Mouse (Mus musculus): ENCODE measurements around the gene Coa5.

Coa5 gene

DNA sequence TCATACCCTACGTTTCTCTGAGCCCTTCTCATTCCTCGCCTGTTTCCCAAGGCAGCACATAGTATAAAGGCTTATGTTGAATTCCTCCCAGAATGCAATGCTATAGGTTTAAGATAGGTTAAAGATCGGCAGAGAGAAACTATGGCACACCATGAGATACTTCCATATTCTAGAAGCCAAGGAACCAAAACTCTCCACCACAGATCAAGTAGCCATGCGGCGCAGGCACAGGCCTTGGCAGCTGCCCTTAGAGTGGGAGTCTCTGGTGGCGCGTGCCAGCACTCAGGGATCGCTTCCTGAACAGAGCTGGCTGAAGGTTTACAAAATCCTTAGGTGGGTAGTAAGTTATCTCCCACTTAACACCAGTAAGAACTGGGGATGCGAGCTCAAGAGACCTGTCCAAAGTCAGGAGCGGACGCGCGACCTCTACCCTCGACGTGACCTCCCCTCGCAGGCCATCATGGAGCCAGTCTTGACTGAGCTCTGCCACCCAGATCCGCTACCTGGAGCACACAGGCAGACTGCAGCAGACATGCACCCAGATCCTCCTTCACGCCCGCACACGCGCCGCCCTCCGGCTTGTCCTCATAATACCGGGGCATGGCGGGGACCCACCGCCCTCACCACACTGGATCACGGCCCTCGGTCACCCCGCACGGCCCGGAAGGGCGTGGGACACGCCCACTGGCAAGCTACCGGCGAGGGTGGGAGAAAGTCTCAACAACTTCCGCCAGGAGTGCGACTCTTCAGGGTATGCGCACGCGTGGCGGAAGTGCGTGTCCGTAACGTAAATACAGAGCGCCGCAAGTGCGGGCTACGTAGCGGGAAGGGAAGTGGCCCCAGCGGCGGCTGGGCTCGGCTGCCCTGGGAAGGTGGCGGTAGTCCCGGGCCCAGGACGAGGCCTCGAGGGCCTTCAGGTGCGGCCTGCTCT lies at the start of gene Coa5, which contains the start of gene Unc50:
TSS of gene Coa5 (minus strand) at position 738 of the 931 bp plus-strand sequence.
TSS of gene Unc50 (plus strand) at position 774 of the 931 bp plus-strand sequence.
- peak; percentile 77 for DNase-seq (ENCODE audit: extremely low spot score, low read depth, low spot score)

DNA sequence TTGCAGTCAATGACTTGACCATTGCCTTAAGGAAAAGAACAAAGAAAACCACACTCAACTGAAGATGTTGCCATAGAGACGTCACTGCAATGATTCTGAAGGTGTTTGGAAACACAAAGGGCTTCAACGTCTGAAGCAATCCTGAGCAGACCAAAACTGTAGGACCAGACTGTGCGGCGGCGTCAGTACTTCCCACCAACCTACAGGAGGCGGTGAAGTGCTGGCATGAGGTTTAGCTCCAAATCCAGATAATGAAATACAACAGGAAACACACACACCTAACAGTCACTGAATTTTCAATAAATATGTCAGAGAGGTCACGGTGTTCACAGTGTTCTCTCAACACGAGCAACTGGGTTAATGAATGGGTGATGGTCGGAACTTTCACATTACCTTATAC lies 49.2 kb upstream of the Coa5 start:
- DNase-seq (ENCODE audit: extremely low spot score, low read depth, low spot score), result no peak

DNA sequence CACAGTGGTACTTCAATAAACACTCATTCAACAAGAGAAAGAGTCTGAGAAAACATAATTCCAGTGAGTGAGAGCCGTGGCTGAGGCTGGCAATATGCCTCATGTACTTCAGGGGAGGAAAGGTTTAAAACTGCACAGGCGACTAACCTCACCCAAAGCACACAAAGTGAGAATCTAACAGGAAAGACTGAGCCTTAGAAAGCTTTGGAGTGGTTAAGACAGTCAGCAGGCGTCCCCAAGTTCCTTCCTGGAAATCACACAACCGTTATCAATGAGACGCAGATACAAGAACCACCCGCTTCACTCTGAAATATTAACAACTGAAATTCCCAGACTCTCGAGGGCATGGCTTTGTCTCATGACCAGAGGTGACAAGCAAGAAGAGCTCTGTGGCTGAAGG lies 48.5 kb upstream of the Coa5 start:
- DNase-seq (ENCODE audit: extremely low spot score, low read depth, low spot score), result no peak

DNA sequence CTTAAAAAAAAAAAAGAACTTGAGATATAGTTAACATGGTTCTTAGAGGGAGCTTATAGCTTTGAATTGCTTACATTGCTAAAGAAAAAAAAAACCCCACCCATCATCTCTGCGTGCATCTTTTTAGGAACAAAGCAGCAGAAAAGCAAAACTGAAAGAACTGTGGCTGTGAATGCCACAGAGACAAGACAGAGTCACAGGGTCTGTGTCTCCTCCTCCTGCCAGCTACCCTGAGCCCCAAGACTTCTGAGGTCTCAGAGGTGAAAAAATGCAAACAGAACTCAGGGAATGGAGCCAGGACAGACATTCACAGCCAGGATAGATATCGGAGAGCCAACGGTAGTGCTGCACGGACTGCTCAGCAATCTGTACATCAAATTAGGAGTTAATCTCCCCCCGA lies 48.0 kb upstream of the Coa5 start:
- DNase-seq (ENCODE audit: extremely low spot score, low read depth, low spot score), result no peak

DNA sequence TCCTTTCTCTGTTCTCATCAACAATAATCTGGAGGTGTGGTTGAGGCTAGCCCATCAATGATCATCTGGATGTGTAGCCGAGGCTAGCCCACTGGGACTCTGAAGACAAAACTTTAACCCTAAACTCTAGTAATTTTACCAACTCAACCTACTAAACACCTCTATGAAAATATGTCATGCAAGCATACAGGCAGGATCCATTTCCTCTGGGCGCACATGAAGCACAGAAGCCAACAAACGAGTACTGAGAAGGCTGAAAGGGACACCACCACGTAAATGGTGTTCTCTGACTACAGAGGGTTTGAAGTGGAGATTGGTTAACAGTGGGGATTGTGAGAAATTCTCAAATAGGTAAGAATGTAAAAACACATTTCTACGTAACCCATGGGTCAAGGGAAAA lies 47.3 kb upstream of the Coa5 start:
- DNase-seq (ENCODE audit: extremely low spot score, low read depth, low spot score), result no peak

DNA sequence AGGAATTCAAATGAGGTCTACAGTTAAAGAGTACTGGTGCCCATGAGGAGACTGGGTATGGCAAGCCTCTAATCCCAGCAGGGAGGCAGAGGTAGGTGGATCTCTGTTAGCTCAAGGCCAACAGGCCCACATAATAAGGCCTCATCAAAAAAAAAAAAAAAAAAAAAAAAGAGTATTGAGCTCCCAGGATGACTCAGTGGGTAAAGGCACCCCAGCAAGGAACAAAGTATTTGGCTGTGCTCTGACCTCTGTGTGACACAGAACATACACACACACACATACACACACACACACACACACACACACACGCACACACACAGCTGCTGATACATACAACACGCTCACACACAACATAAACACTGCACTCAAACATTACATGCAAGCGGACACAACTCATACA lies 45.4 kb upstream of the Coa5 start:
- no peak for DNase-seq (ENCODE audit: extremely low spot score, low read depth, low spot score)

DNA sequence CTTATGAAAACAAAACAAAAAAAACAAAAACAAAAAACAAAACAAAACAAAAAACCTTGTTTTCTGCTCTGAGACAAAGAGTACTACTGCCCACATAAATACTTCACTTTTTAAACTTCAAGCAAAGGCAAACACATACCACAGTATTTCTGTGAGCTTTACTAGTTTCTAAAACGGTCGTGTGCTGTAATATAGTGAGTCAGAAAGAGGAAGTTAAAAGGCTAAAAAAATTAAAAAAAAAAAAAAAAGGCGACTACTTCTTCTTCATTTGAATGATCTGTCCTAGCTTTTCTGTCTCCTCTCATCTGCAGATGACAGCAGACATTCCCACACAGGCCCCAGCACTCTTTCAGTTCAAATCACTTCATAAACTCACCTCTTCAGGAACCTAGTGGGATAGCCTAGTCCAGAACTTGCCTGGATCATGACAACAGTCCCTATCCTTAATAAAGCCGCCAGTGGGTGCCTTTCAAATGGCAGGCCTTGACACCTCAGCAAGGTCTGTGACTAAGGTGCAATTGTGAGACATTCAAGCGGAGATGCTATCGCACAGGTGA lies 44.8 kb upstream of the Coa5 start:
- DNase-seq (ENCODE audit: extremely low spot score, low read depth, low spot score), result no peak

DNA sequence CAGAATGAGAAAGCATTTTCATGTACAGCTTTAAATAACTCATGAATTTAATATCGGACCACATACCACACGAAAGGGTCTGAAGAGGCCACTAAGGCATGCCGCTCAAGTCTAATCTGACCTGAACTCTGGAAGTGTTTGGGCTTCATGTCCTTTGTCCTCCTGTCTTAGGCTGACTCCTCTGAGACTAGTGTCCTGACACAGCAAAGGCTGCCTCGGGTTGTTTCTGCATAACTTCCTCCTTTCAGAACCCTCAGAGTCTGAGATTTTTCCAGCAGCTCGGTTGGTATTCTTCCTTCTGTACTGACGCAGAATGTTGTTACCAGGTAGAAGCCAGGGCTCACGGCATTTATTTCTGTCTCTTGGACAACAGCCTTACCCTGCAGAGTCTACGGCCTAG lies 44.1 kb upstream of the Coa5 start:
- DNase-seq (ENCODE audit: extremely low spot score, low read depth, low spot score), result no peak

DNA sequence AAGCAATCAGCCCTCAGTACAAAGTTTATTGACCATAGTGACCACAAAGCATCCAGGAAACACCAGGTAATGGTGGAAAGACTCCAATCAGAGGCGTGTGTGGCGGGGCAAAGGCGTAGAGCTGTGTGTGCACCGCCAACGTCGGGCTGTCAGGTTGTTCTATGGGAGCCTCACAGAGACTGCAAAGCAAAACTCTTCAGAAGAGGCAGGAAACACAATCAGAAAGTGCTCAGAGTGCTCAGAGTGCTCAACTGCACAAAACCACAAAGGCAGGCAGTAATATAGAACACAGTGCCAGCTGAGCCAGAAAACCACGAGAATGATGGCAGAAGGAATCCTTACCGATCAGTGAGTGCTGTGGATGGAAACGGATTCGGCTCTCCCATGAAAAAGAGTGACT lies 43.3 kb upstream of the Coa5 start:
- no peak for DNase-seq (ENCODE audit: extremely low spot score, low read depth, low spot score)

DNA sequence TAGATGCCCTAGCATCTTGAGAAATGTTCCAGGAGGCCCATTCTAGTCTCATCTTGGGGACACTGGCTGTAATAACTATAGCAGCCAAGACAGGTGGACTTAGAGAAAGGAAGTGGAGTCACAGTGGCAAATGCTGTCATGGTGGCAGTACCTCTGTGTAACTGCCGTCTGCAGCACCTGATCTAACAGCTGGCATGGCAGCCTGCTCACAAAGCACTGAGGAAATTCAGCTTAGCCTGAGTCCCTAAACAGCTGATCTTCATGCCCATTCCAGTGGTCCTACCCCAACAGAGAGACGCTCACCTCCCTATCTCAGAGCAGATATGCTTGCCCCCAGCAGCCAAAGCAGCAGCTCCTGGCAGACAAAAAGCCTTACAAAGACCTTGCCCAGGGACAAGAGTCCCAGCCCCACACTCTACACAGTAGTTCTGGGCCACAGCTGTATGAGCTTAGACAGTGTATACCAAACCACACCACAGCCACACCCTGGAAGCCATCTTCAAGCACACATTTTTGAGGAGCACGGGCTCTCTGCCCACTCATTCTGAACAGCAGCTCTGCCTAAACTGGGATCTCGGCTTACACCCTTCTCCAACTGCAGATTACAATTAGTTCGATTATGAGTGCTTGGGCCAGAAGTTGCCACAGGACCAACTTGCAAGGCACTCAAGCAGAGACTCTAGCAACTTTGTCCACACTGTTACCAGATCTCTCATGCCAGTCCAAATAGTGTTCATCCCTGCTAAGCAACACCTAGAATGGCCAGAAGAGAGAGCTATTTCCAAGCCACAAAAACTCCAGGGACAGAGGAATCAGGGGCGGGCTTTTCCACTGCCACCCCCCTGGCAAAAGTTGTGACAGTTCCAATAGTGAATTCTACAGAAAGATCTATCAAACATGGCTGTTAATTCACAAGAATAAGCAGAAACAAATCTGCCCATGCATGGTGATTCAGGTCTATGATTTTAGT lies 41.6 kb upstream of the Coa5 start:
- DNase-seq (ENCODE audit: extremely low spot score, low read depth, low spot score), result no peak

DNA sequence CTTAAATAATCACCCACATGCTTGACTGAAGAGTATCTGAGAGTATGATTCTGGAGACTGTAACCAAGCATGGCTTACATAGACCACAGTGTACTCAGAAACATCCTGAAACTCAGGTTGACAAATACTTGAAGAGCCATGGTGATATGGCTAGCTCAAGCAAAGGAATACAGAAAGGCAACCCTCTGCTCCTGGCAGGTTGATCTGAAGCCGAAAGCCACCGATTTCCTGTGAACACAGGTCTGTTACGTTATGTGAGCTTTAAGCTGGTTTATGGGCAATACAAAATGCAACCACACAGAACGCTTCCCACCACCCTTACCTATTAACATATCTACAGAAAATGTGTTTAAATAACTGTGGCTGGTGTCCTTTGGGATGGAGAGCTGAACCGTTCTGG lies 39.1 kb upstream of the Coa5 start:
- DNase-seq (ENCODE audit: extremely low spot score, low read depth, low spot score), result no peak

DNA sequence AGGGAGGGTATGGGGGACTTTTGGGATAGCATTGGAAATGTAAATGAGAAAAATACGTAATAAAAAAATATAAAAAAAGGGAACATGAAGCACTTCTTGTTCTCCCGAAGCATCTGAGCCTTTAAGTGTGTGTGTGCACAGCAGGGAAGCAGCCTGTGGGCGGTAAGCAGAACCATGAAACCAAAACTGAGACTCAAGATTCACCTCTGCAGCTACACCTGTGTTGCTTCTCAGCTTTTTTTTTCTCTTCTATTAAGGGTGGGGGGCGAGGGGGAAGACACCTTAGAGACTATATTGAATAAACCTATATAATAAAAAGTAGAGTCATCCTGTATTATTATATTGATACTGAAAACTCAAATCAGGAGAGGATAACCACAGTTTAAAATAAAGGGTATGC lies 37.9 kb upstream of the Coa5 start:
- DNase-seq (ENCODE audit: extremely low spot score, low read depth, low spot score), result no peak

DNA sequence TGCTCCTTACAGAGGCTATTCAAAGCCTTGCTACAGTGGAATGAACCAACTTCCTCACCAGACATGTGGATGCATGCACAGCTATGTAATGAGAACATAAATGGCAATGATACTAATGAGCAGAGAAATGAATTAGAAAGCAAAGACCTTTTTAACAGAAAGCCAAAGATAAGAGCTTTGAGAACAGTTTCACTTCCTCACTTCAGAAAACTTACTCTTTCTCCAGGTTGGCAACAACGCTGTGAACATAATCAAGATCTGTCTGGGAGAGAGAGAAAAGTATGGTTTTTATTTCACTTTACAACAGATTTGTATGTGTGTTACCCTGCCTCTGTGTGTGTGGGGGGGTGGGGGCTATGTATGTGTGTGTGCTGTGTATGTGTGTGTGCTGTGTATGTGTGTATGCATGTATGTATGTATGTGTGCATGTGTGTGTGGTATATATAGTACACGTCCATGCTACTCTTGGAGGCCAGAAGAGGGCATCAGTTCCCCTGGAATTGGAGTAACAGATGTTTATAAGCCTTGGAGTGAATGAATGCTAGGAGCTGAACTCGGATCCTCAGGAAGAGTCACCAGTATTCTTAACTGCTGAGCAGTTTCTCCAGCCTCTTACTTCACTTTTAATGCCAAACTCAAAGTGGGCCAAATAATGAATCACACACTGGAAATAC lies 36.6 kb upstream of the Coa5 start:
- no peak for DNase-seq (ENCODE audit: extremely low spot score, low read depth, low spot score)

DNA sequence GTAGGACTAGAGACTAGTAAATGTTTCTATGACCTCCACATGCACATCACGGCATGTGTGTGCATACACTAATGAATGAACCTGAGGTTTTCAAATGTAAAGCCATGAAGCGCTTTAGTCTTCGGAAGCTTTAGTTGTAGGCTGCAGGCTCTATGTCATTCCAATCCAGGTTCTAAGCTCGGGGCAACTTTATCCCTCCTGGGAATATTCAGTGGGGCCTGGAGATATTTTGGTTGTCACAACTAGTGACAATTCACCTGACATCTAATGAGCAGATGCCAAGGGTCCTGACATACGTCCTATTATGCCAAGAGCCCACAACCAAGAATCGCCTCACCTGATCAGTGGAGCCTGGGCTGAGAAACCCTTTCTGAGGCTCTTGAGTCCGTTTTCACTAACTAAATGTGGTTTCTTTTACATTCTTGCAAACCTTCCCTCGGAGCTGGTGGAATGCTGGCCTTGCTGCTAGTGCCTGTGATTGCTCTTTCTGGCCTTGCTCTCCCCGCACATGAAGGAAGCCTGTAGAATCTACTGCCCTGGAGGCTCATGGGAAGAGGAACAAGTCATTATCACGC lies 35.1 kb upstream of the Coa5 start:
- no peak for DNase-seq (ENCODE audit: extremely low spot score, low read depth, low spot score)

DNA sequence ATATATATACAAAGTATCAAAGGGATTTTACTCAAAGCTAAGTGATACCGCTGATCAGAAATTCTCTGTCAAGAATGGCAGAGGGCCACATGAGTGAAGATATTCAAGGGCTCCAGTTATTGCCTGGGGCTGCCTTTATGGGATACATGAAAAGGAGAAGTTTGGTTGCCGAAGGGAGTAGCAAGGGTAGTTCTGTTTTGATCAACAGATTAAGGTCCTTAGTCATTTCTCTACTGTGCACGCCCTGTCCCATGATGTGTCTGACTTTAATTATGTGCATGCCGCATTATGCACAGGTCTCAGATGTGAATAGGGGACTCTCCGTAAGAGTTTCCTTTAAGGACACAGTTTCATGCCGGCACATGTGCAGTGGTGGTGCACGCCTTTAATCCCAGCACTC lies 27.6 kb upstream of the Coa5 start:
- DNase-seq (ENCODE audit: extremely low spot score, low read depth, low spot score), result no peak

DNA sequence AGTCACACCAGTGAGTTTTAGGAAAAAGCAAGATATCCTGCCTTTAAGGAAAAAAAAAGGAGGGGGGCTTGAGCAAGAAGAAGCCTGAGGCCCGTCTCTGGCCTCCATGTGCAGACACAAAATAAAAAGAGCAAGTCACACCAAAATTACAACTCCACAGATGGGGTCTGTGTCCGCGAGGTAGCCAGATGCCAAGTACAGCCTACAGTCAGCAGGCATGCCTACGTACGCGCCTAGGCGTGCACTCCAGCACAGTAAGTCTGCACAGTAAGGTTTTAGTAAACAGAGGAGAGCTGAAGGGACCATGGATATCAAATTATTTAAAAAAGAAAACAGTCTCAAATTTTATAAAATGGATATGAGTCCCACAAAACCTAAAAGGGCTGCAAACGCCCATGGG lies 21.4 kb upstream of the Coa5 start:
- no peak for DNase-seq (ENCODE audit: extremely low spot score, low read depth, low spot score)

DNA sequence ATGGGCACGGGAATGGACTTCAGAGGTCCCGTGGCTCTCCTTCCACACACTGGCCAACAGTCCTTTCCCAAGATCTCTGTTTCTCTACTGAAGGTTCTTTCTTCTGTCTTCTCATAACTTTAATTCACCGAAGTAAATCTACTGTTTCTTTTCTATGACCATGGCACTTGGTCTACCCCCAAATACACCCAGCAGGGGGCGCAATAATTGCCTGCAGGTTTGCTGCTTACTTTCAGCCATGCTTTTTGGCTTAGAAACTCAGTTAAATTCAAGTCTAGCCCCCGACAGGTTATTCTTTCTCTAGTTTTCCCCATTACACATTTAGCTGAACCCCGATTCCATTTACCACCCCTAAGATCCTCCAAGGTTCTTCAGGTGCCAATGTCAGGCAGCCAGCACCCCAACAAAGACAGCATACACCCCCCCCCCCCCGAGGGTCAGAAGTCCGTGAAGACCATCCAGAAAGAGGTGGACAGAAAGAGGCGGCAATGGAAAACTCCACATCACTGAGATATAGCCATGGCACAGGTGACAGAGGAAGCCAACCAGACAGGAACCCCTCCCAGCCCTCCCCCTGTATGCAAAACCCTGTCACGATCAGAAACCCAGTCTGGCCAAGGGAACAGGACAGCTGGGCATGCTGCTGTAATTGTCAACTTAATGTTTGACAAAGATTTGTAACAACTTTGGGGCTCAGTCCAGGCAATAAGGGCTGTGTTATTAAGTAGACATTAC lies 18.6 kb upstream of the Coa5 start:
- no peak for DNase-seq (ENCODE audit: extremely low spot score, low read depth, low spot score)

DNA sequence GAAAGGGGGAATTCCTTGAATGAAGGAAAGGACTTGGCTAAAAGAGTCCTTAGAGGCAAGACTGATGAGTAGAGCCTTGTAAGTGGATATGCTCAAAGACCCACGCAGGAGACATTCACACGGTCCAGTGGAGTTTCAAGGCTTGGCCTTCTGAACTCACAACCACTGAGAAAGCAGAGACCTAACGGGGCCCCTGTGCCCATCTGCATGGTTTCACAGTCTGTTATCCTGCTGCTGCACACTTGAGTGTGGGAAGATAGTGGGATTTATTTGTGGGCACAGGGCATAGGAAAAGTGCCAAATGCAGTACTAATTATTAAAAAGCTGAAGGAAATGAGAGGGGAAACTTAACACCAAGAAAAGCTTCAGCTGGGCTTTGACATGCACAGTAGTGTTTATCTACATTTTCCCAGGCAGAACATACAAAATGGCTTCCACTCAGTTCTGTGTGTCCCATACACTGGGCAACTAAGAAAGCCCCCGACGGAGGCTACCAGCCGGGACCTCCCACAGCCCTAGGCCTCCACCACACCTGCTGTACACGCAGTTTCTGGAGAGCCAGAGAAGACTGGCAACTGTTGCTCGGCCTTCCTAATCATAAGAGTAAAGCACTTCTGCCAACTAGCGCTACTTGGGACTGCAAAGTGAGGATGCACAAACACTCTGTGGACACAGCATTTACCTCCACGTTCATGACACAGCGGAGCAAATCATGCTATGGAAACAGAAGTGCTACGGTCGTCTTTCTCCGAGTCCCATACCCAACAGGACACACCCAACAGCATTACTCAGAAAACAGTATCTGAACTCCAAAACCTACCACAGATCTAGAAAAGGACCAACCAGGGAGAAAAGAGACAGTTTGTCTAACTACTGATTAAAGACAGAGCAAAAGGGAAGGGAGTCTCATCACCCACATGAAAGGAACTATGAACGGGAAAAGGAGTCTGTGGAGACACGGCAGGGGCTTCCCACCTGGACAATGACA lies 13.2 kb upstream of the Coa5 start:
- DNase-seq (ENCODE audit: extremely low spot score, low read depth, low spot score), result no peak

DNA sequence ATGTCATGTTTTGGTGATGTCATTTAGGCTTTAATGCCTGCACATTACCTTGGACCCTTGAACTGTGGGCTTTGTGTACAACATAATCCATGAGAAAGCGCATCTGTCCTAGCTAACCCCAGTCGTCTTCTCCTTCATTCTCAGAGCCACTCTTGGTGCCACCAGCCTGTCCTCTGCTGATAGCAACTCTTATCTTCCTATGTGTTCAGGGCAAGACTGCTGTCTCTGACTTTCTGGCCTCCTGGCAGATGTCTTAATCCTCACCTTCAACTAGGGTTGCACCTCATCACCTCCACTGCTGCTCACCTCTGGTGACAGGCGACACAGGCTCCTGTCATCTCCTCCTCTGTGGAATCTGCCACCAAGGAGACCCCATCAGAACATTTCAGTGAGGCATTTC lies 6.5 kb upstream of the Coa5 start:
- DNase-seq (ENCODE audit: extremely low spot score, low read depth, low spot score), result no peak
